Mouse (Mus musculus) bone marrow macrophage, adult 2 months (primary cell): ENCODE measurements around the gene Cenpb.

Source experiments
- CTCF ChIP-seq: IDR thresholded peaks from 2 replicates; pipeline ENCODE4 v1.5.1; 2012; ENCODE audit warnings: low read depth, mild to moderate bottlenecking, low read length, moderate library complexity
- POLR2A ChIP-seq: IDR thresholded peaks from 2 replicates; pipeline ENCODE4 v1.6.1; 2012; ENCODE audit warnings: mild to moderate bottlenecking, low read depth, low read length, borderline replicate concordance

DNA sequence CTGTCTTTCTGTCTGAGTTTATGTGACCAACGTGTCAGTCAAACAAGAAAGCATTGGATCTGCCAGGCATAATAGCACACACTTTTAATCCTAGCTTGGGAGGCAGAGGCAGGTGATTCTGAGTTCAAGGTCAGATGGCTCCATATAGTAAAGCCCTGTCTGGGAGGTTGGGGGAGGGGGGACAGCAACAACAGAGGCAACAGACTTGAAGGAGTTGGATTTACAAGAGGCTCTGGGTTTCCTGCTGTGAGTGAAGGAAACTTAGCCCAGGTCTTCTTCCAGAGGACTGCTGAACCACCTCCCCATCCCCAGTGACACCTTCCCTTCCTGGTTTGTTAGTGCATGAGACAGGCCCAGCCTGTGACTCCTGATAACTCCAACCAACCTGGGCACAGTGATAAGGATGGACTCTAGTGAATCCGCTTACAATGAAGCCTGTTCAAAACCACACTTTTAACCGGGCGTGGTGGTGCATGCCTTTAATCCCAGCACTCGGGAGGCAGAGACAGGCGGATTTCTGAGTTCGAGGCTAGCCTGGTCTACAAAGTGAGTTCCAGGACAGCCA is 27.6 kb downstream of the Cenpb start:
- no peak for TF ChIP-seq POLR2A
- TF ChIP-seq CTCF: no peak
